Mouse (Mus musculus) large intestine, adult 2 months (tissue): Measurements from ENCODE around the gene Sipa1. TPM values are rescaled to one million over a fixed set of nuclear protein-coding genes. Genes with fewer than 3 reads are reported as not detected.

Source experiments
- DNase-seq: peaks from one replicate; pipeline ENCODE4 v3.0.0-alpha.2; 2012; ENCODE audit warnings: low read depth, low spot score
- WGBS: fragments of 180-500 bp; shearing (Covaris S2); methylation state at CpG from one replicate; pipeline ENCODE4 v1.1.7; 2018; 5-methylcytosine and 5-hydroxymethylcytosine counted together
- polyA plus RNA-seq: library from polyadenylated mRNA; depleted of rRNA; stranded (reverse); fragments of >200 nt; gene quantifications from 2 replicates; pipeline ENCODE4 v1.2.3, GENCODE M21; 2012; rRNA removed

The Sipa1 gene
- polyA plus RNA-seq: 34.3 and 39.7 TPM in 2 replicates

DNA sequence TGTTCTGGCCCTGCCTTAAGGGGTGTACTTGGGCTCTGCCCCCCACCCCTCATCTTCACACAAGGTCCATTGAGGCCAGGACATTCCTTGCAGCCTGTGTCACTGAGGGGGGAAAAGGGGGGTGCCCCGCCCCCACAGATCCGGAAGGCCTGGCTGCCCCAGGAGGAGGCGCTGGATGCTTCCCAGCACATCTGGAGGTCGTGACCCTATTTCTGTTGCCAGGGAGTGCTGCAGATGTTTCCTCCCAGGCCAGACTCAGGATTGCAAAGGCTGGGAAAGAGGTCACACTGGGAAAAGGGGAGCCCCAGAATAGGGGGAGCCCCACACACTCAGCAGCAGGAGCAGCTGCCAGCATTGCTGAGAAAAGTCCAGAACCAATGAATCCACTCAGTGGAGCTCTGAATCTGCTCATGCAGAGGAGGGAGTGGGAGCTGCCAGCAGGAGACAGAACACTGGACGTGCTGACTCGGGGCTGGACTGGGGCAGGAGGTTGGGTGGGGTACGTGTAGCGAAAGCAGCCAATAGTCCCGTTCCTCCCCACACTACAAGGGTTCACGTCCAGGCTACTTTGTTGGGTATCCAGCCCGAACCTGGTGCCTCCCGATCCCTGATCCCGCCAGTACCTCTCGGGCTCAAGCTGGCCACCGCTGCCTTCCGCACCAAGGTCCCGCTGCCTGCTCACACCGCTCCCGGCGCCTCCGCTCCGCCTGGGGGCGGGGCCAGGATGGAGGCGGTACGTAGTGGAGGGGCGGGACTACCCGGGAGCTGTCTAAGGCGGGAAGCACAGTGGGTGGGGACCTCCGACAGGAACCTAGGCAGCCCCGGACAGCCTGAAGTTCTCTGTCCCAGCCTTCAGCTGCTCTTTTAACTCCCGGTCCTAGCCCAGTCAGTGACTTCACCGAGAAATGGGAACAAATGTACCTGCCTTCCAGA is at the start of gene Sipa1:
Gene Sipa1, minus strand, starts transcription at position 727 of the 933 bp plus-strand sequence.
- peak; percentile 70 for DNase-seq
- WGBS: 3% methylated on average over 32 of the region's 32 CpGs

DNA sequence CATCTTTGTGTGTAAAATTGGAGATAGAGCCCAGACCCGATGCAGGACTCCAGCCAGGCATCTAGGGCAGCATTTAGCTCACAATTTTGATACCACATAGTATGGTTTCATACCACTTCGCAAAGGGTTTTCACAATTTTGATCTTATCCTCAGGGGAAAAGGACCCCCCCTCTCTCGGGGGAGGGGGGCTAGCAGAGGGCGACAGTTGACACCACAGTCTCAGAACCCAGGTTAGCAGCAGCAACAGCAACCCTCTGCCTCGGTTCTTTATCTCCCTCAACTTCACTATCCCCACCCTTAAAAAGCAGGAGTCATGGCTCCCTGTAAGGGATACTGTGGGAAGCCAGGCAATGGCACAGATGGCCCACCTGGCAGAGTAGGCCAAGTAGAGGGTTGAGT is 49.7 kb upstream of the Sipa1 start:
- DNase-seq: no peak
- 62% methylated on average over 5 of the region's 5 CpGs for WGBS

DNA sequence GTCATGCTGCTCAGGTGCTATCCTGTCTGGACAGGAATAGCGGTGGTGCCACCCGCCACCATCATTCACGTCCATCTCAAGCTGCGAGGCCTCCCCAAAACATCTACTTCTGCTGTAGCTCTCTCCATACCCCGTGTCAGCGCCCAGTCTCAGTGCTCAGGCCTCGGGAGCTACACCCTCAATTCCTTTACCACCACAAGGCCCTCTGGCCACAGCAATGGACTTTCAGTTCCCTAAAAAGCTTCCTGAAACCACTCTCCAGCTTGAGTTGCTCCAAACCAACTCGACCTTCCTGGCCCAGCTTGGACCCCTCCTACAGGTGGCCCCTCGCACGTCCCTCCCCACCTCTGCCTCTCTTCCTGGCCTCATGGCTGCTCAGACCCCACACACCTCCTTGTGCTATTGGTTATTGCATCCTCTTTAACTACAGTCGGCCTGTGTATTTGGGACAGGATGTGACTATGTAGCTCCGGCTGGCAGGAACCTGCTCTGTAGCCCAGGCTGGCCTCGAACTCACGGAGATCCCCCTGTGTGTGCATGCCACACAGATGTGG is 48.5 kb upstream of the Sipa1 start:
- 82% methylated on average over 14 of the region's 14 CpGs for WGBS
- no peak for DNase-seq

DNA sequence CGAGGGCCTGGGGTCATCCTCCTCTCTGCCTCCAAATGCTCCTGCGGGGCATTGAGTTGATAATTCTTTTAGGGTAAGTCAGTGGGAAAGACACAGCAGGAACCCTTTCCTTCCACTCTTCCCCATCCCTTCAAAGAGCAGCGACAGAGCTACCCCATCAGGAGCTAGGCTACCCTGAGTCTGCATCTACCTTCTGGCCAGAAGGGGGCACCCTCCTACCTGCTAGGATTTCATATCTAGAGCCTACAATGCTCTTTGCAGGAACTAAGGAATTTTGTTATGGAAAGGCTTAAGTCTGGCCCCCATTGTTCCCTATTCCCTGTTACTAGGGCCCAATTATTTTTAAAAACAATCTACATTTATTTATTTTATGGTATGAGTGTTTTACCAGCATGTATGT is 47.7 kb upstream of the Sipa1 start:
- 25% methylated on average over 3 of the region's 3 CpGs for WGBS
- no peak for DNase-seq

DNA sequence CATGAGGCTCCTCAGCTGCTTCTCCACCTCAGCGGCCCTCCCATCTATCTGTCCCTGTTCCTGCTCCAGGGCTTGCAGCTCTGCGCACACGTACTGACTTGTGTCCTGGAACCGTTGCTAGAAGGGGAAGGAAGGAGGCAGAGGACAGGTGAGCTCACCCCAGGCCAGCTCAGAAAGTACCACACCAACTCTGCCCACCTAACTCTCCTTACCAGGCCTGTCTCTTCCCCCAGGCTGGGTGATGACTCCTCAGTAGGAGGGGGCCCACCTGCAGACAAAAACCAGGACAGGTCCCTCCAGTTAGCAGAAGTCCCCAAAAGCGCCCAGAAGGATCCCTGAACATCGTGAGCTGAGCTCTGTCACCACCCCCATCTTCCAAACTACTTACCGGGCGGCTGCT is 47.1 kb upstream of the Sipa1 start:
- 89% methylated on average over 8 of the region's 8 CpGs for WGBS
- DNase-seq: no peak

DNA sequence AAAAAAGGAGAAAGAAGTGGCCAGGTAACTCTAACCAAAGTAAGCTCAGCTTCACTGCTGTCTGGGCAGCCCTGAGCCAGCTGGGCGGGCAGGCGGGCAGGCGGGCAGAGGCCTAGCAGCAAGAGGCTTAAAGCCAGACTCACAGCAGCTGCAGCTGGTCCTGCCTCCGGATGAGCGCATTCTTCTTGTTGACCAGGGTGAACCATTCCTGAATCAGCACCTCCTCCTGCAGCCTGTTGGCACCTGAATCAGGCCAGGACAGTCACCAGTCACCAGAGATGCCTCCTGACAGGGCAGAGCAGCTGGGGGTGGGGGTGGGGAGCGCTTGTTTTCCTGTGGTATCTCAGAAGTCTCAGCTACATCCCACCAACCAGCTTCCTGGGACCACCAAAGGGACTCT is 46.6 kb upstream of the Sipa1 start:
- 95% methylated on average over 6 of the region's 6 CpGs for whole genome bisulfite sequencing
- DNase-seq: no peak

DNA sequence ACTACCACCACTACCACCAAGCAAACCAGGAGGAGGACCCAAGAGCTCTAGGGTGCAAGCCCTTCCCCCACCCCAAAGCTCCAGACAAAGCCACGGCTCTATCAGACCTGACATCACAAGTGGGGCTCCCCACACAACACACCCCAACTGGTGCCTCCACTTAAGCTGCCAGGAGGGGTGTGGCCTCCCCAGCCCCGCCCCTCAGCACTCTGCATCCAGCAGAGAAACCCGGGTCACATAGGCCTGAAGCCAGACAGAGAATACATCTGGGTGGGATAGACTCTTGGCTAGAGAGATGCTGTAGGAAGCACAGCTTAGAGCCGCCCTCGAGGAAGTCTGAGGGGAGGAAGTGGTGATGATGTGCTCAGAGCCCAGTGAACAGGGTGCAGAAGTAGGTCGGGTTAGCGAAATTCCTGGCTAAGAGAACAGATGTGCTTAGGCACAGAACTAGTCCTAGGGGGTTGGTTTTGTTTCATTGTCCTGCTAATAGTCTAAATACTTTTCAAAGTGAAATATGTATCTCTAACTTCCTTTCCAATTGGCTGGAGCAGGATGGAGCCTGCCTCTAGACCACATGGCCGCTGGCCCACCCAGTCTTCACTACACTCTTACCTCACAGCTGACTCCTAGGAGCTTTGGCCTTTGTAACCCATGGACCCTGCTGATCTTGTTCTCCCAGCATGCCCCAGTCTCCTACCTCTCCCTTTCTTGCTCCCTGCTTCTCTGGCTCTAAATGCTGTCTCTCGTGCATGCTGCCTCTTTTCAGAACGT is 41.5 kb upstream of the Sipa1 start:
- WGBS: 45% methylated on average over 10 of the region's 10 CpGs
- no peak for DNase-seq

DNA sequence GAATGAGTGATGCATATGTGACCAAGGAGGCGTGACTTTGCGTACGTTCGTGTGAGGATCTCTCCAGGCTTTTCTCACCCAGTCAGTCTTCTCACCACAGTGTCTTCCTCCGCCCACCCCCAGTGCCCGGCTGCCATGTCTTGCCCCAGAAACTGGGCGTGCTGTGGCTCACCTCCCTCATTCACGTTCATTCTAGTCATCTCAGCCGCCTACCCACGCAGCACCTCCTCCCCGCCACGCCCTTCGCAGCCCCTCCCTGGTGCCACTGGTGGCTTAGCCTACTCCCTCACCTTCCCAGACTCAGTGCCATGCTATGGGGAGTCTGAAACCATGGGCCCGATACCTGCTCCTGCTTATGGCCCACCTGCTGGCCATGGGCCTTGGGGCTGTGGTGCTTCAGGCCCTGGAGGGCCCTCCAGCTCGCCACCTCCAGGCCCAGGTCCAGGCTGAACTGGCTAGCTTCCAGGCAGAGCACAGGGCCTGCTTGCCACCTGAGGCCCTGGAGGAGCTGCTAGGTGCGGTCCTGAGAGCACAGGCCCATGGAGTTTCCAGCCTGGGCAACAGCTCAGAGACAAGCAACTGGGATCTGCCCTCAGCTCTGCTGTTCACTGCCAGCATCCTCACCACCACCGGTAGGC is 40.8 kb upstream of the Sipa1 start, which contains the start of gene Kcnk7:
Gene Kcnk7, plus strand, starts transcription at position 205 of the 638 bp plus-strand sequence.
- DNase-seq: no peak

DNA sequence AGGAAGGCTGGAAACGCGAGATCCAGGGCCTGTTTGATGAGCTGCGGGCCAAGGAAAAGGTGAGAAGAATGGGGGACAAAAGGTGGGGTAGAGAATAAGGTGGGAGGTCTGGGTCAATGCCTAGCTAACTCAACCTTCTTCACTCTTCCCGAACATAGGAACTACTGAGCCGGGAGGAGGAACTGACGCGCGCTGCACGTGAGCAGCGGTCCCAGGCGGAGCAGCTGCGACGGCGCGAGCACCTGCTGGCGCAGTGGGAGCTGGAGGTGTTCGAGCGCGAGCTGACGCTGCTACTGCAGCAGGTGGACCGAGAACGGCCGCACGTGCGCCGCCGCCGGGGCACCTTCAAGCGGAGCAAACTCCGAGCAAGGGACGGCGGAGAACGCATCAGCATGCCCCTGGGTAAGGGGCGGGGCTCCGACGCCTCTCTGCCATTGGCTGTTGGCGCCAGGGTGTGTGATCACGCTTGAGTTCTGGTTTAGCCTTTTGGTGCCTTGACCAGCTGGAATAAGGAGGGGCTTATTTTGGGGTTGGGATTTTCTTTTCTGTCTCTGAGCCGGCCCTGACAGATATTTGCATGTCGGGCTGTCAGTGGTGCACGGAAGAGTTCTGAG is 32.4 kb upstream of the Sipa1 start:
- 71% methylated on average over 41 of the region's 41 CpGs for WGBS
- DNase-seq: no peak

More for the DNA sequence above, 40.8 kb upstream of the Sipa1 start, which contains the start of gene Kcnk7:
- WGBS: 36% methylated on average over 17 of the region's 17 CpGs

DNA sequence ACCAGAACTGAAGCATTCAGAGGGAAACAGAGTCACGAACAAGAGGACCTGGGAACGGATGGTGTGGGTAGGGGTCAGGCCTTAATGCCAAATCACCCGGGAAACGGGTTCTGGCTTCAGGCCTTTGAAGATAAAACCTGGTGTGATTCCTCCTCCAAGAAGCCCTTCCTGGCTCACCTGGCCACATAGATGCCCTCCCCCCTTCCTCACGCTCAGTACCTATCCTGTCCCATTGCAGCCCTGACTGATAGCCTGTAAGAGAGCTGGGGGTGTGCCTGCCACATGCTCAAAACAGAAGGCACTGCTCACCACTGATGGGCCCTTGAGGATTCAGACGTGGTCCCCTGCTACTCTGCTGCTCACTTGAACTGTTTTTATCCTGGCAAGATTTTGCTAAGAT is 30.3 kb upstream of the Sipa1 start:
- 78% methylated on average over 6 of the region's 6 CpGs for WGBS
- no peak for DNase-seq

DNA sequence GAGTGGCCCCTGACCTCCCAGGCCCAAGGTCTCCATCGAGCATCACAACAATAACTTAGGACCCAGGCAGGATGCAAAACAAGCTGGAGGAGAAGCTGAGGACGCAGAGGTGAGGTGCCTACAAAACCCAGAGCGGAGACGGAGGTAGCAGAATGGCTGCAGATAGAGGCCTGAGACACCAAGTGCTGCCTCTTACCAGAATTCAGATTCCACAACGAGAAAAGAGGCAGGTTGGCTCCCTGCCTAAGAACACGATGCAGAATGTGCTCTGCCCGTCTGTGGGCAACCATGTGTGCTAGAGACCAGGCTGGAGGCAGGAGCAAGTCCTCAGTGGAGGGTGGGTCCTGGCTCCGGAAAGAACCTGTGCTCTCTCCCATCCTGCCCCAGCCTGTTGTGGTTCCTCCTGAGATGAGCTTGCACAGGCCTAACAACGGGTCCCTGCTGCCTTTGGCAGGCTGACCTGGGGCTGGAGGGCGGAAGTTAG is 29.4 kb upstream of the Sipa1 start:
- DNase-seq: no peak
- WGBS: 61% methylated on average over 10 of the region's 10 CpGs

DNA sequence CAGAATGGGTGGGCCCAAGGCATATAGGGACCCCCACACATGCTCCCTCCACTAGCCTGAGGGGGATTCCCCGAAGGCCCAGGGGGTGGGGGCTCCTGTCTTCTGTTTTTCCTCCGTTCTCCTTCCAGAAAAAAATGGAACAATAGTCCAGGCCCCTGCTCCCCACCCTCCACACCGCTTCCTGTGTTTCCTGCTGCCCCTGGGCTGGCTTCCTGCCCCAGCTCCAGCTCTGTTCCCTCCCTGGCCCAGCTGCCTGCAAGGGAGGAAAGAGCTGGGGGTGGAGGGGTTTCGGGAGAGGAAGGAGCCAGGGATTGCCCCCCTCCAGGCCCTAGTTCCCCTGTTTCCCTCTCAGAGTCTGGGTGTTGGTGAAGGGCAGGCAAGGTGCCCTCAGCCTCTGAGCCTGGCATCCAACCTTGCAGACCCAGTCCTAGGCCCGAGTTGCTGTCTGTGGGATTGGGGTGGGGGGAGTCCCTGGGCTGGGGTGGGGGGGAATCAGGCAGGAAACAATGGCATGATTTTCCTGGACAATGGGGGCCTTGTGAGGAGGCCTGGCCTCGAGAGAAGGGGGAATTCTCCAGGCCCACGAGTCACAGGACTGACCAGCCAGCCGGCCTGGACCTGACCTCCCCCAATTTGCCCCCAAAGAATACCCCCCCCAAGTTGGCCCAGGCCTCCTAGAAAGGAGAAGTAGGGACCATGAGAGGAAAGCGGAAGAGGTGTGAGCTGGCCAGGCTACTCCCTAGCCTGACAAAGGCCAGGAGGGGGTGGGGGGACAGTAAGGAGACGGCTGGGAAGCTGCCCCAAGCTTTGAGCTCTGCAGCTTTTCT is 28.8 kb upstream of the Sipa1 start:
- WGBS: 63% methylated on average over 10 of the region's 10 CpGs
- no peak for DNase-seq

DNA sequence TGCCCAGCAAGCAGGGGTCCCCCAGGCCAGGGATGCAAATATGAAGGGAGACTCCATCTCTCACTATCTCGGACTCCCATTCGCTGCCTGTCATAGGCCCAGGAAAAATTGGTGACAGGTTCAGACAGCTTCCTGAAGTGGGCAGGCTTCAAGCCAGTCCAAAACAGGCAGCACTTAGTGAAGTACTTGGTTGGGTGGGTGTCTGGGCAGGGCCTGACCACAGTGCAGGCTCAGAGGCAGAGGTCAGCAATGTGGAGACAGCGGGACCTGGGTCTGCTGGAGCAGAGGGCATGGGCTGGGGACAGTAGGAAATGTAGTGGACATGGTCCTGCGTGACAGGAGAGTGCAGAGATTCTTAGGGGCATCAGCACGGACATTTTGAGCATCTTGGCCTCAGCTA is 28.1 kb upstream of the Sipa1 start:
- DNase-seq: no peak
- 64% methylated on average over 5 of the region's 5 CpGs for WGBS

DNA sequence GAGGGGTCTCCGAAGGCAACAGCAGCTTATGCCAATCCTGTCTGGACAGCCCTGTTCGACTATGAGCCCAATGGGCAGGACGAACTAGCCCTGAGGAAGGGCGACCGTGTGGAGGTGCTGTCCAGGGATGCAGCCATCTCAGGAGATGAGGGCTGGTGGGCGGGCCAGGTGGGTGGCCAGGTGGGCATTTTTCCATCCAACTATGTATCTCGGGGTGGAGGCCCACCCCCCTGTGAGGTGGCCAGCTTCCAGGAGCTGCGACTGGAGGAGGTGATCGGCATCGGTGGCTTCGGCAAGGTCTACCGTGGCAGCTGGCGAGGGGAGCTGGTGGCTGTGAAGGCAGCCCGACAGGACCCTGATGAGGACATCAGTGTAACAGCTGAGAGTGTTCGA is 26.8 kb upstream of the Sipa1 start:
- DNase-seq: no peak
- 18% methylated on average over 15 of the region's 15 CpGs for WGBS

DNA sequence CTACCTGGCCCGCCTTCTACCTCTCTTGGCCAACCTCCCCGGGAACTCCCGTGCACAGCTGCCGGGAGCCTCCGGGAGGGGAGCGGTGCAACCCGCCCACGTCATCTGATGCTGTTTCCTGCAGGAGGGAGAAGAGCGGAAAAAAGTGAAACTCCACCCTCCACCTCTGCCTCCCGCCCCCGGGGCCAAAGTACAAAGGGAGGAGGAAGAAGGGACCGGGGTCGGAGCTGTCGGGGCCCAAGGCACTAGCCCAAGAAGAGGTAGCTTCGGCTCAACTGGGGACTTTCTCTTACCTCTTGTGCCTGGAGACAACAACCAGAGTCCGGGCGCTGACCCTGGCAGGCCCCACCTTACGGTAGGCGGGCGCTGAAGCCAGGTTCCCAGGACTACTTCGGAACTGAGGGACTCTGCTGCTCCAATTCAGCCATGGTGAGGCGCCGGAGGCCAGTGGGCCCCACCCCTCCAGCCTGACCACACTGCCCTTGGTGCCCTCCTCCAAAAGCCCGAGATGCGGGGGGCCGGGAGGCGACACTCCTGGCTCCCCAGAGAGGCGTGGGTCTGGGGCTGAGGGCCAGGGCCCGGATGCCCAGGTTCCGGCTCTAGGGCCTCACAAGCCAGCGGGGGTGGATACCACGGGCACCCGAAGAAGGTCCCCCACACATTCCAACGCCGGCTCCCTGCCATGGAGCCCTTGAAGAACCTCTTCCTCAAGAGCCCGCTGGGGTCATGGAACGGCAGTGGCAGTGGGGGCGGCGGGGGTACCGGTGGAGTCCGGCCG is 26.2 kb upstream of the Sipa1 start:
- 3% methylated on average over 42 of the region's 42 CpGs for whole genome bisulfite sequencing
- peak; percentile 93 for DNase-seq

DNA sequence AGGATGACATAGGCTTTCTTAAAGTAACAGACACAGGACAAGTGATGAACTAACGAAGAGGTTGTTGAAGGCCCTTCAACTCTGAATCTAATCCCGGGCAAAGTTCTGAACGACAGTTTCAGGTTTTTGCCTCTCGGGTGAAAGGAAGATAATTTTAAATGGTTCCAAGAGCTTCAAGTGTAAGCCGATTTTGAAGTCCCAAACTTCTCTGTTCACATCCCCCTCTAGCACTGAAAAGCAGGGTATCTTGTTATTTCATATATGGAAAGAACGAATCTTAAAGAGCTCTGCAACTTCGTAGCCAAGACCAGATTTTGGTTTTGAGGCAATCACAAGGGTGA is 25.6 kb upstream of the Sipa1 start:
- under 1% methylated on average over 7 of the region's 7 CpGs for whole genome bisulfite sequencing
- no peak for DNase-seq

DNA sequence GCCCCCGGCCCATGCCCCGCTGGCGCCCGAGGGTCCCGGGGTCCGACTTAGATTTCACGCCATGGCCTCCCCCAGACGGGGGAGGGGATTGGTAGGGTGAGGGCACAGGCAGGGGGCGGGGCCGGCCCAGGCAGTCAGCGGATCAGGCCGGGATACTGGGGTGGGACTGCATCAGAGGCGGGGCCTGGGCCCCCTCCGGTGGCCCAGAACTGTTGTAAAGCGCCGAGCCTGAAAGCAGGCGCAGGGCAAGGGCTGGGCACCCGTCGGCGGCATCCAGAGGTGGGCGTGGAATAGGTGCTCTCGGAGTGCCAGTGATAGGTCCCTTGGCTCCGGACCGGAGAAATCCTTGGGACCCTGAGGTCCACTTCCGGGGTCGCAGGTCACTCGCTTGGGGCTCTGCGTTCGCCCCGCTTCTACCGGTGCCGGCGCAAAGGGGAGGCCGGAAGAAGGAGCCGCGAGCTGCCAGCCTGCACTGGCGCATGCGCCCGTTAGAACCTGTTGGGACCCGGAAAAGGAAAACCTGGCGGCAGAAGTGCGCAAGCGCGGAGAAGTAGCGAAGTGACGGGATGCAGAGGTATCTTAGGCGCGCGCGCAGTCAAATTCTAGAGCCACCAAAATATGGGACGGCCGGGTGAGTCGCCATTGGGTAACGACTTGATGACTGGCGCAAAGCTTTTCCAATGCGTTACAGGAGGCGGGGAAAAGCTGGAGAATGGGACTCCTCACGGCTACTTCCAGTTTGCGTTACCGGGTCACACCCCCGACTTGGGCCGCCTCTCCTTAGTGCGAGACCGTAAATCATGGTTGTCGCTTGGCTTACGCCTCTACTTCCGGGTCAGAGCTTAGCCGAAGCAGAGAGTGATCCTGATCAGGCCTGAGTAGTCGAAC is 24.9 kb upstream of the Sipa1 start, which contains the start of the genes Map3k11 and Pcnx3:
Gene Map3k11, plus strand, starts transcription at position 543 of the 888 bp plus-strand sequence.
Gene Pcnx3, minus strand, starts transcription at position 709 of the 888 bp plus-strand sequence.
- DNase-seq: peak; percentile 96
- under 1% methylated on average over 68 of the region's 69 CpGs for WGBS
